Mouse (Mus musculus) MEL (cell line): ENCODE data around the gene Dyrk3. TPM values are rescaled to one million over a fixed set of nuclear protein-coding genes. Genes with fewer than 3 reads are reported as not detected.

ENCODE experiments used
- DNase-seq: peaks from one replicate; pipeline ENCODE4 v3.0.0; 2011; ENCODE audit warnings: low read depth, low spot score
- H3K27ac ChIP-seq: 2 replicates; pipeline ENCODE4 v1.5.1; 2012; ENCODE audit warnings: low read depth, mild to moderate bottlenecking, control low read depth, low read length, moderate library complexity; ENCODE audit not compliant: control insufficient read depth
- H3K27me3 ChIP-seq, 2 experiments: fragments of 150-350 bp in 1 of 2; sonication (generic) in 1 of 2; 2 replicates each; pipeline ENCODE4 v1.6.1; 2012; ENCODE audit warnings: low read length in 2 of 2, mild to moderate bottlenecking in 2 of 2, improper control_type of control experiment in 1 of 2, moderate library complexity in 1 of 2; ENCODE audit not compliant: insufficient read depth in 2 of 2, control insufficient read depth in 1 of 2
- H3K36me3 ChIP-seq, 2 experiments: 2 replicates each; pipeline ENCODE4 v1.6.1; 2012 to 2014; ENCODE audit warnings: low read length in 2 of 2, improper control_type of control experiment in 1 of 2, inconsistent platforms in 1 of 2, mild to moderate bottlenecking in 1 of 2; ENCODE audit not compliant: insufficient read depth in 2 of 2, control insufficient read depth in 1 of 2
- H3K4me1 ChIP-seq, 2 experiments: fragments of 150-350 bp in 1 of 2; sonication (generic) in 1 of 2; 2 replicates each; pipeline ENCODE4 v1.6.1; 2012; ENCODE audit warnings: low read length in 2 of 2, improper control_type of control experiment in 1 of 2, mild to moderate bottlenecking in 1 of 2; ENCODE audit not compliant: insufficient read depth in 2 of 2, control insufficient read depth in 1 of 2
- H3K4me3 ChIP-seq, 2 experiments: fragments of 150-350 bp in 1 of 2; sonication (generic) in 1 of 2; 2 replicates each; pipeline ENCODE4 v1.5.1; 2012; ENCODE audit warnings: low read depth in 2 of 2, low read length in 2 of 2, mild to moderate bottlenecking in 2 of 2, moderate library complexity in 2 of 2, control low read depth in 1 of 2, improper control_type of control experiment in 1 of 2; ENCODE audit not compliant: control insufficient read depth in 1 of 2, insufficient read depth in 1 of 2
- H3K79me2 ChIP-seq: 2 replicates; pipeline ENCODE4 v1.6.1; 2012; ENCODE audit warnings: mild to moderate bottlenecking, low read length, moderate library complexity; ENCODE audit not compliant: control insufficient read depth, poor library complexity, insufficient read depth
- H3K9ac ChIP-seq: 2 replicates; pipeline ENCODE4 v1.6.1; 2012; ENCODE audit warnings: low read depth, mild to moderate bottlenecking, control low read depth, low read length, moderate library complexity; ENCODE audit not compliant: control insufficient read depth, poor library complexity, severe bottlenecking
- H3K9me3 ChIP-seq: fragments of 150-350 bp; sonication (generic); replicated peaks from 2 replicates; pipeline ENCODE4 v1.6.1; 2012; ENCODE audit warnings: mild to moderate bottlenecking, low read length, improper control_type of control experiment, moderate library complexity; ENCODE audit not compliant: insufficient read depth
- CHD2 ChIP-seq: IDR thresholded peaks from 2 replicates; pipeline ENCODE4 v1.6.1; 2011; ENCODE audit warnings: low read length, improper control_type of control experiment
- ELF1 ChIP-seq: IDR thresholded peaks from 2 replicates; pipeline ENCODE4 v1.6.1; 2014; ENCODE audit warnings: low read depth, mild to moderate bottlenecking, inconsistent platforms, low read length, improper control_type of control experiment, moderate library complexity
- GABPA ChIP-seq: IDR thresholded peaks from 2 replicates; pipeline ENCODE4 v1.6.1; 2012; ENCODE audit warnings: low read depth, mild to moderate bottlenecking, inconsistent platforms, low read length, improper control_type of control experiment, moderate library complexity
- GATA1 ChIP-seq: IDR thresholded peaks from 2 replicates; pipeline ENCODE4 v1.6.1; 2011; ENCODE audit warnings: low read depth, low read length, improper control_type of control experiment
- HCFC1 ChIP-seq: IDR thresholded peaks from 2 replicates; pipeline ENCODE4 v1.6.1; 2012; ENCODE audit warnings: low read depth, mild to moderate bottlenecking, inconsistent platforms, low read length, improper control_type of control experiment, moderate library complexity
- MAFK ChIP-seq: IDR thresholded peaks from 2 replicates; pipeline ENCODE4 v1.6.1; 2011; ENCODE audit warnings: low read depth, mild to moderate bottlenecking, low read length, improper control_type of control experiment, borderline replicate concordance
- MYB ChIP-seq: IDR thresholded peaks from 2 replicates; pipeline ENCODE4 v1.6.1; 2011; ENCODE audit warnings: mild to moderate bottlenecking, low read depth, low read length, improper control_type of control experiment
- MYC ChIP-seq: IDR thresholded peaks from 2 replicates; pipeline ENCODE4 v1.6.1; 2011; ENCODE audit warnings: low read depth, mild to moderate bottlenecking, low read length, improper control_type of control experiment, moderate library complexity
- POLR2A ChIP-seq, 2 experiments: IDR thresholded peaks; 2 replicates each; pipeline ENCODE4 v1.6.1; 2011 to 2012; ENCODE audit warnings: low read length in 2 of 2, mild to moderate bottlenecking in 2 of 2, control low read depth in 1 of 2, improper control_type of control experiment in 1 of 2, low read depth in 1 of 2, moderate library complexity in 1 of 2; ENCODE audit not compliant: control insufficient read depth in 1 of 2, insufficient read depth in 1 of 2, poor library complexity in 1 of 2
- POLR2AphosphoS5 ChIP-seq: IDR thresholded peaks from 2 replicates; pipeline ENCODE4 v1.6.1; 2012; ENCODE audit warnings: low read depth, borderline replicate concordance, mild to moderate bottlenecking, inconsistent platforms, low read length, moderate library complexity, mixed read lengths
- RCOR1 ChIP-seq: IDR thresholded peaks from 2 replicates; pipeline ENCODE4 v1.6.1; 2012; ENCODE audit warnings: low read depth, mild to moderate bottlenecking, inconsistent platforms, low read length, improper control_type of control experiment
- SIN3A ChIP-seq: IDR thresholded peaks from 2 replicates; pipeline ENCODE4 v1.6.1; 2012; ENCODE audit warnings: low read length, improper control_type of control experiment, inconsistent platforms
- SMC3 ChIP-seq: IDR thresholded peaks from 2 replicates; pipeline ENCODE4 v1.6.1; 2011; ENCODE audit warnings: low read depth, low read length, improper control_type of control experiment
- TCF12 ChIP-seq: IDR thresholded peaks from 2 replicates; pipeline ENCODE4 v1.6.1; 2014; ENCODE audit warnings: low read depth, mild to moderate bottlenecking, inconsistent platforms, low read length, improper control_type of control experiment, moderate library complexity
- ZKSCAN1 ChIP-seq: IDR thresholded peaks from 2 replicates; pipeline ENCODE4 v1.6.1; 2012; ENCODE audit warnings: low read depth, mild to moderate bottlenecking, inconsistent platforms, low read length, improper control_type of control experiment, moderate library complexity
- polyA plus RNA-seq, 2 experiments: library from polyadenylated mRNA; stranded (reverse) in 1 of 2; unstranded in 1 of 2; fragments of >175 nt in 1 of 2; fragments of >200 nt in 1 of 2; gene quantifications; 2 replicates each; pipeline versions ENCODE4 v1.2.1 to v1.2.4; 2012; ENCODE audit warnings: low replicate concordance in 2 of 2, low read depth in 1 of 2; ENCODE audit not compliant: insufficient read length in 2 of 2, insufficient read depth in 1 of 2, missing spikeins in 1 of 2
- total RNA-seq: library from RNA; depleted of rRNA; stranded (reverse); fragments of 300-350 nt; gene quantifications from 2 replicates; pipeline ENCODE4 v1.2.3, GENCODE M21; 2012

The Dyrk3 gene
- total and polyA plus RNA-seq, 3 experiments: 8.6 to 11.8 TPM; not detected in 1

DNA sequence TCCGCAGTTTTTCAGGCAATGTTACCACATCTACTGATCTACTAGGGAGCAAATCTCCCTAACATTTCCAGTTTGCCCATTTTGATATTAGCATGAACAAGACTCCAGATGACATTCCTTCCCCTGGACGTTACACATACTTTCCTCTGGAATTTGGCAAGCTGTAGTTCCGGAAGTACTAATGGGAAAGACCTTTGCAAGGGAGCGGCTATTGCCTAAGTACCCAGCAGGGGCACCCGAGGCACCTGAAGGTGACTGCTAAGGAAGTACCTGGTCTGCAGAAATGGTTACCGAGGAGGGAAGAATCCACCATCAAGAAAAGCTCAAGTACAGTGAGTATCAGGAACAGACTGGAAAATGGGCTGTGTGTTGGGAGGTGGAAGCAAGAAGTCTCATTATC lies 25.6 kb downstream of the Dyrk3 start:
- no peak overlapping the region for H3K4me3 ChIP-seq
- no peaks in the 10 kb centered on the region for H3K9me3 ChIP-seq
- no peaks in the 10 kb centered on the region for H3K79me2 ChIP-seq
- H3K36me3 ChIP-seq: peaks cover 0 to 4% of the 10 kb centered on the region in 2 experiments; a peak in 1 of 4 replicates
- peaks cover 3 to 11% of the 10 kb centered on the region in 2 experiments for H3K4me1 ChIP-seq
- peaks cover 0 to 2% of the 10 kb centered on the region in 2 experiments; a peak in 2 of 4 replicates for H3K27me3 ChIP-seq
- no peak overlapping the region for H3K27ac ChIP-seq
- TF ChIP-seq SMC3 (no peak), CHD2 (no peak), MYB (no peak), GABPA (no peak), POLR2AphosphoS5 (no peak), POLR2A (IDR thresholded peaks at IDR 0.05; ENCODE audit: control insufficient read depth in 1 of 2, insufficient read depth in 1 of 2, low read depth in 1 of 2, low read length in 2 of 2, poor library complexity in 1 of 2) (no peak), HCFC1 (no peak), RCOR1 (no peak), ELF1 (no peak), MYC (no peak), ZKSCAN1 (no peak), MAFK (no peak), TCF12 (no peak)
- H3K9ac ChIP-seq: no peak overlapping the region
- no peak for DNase-seq

DNA sequence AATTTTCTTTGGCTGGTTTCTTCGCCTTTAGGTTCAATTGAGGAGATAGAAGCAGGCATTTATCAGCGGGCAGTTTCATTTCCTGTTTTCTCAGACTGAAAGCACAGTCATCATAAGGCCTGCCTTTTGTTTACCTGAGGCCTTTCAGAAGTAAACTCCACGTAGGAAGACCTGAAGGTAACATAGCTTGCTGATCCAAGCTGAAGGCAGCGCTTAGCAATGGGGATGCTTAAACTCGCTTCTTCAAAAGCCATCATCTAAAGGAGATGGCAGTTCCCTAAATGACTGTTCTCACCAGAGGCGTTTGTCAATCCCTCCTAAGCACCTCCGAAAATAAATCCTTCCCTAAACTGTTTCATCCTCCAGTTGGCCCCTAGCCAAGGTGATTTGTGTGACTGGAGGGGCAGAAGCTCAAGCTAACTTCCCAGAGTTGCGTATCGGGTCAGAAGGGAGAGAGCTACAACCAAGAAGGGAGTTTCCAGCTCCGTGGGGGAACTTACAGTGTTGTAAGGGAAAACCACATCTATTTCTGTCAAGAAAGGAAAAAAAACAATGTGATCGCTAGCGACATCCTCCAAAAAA lies 27.5 kb downstream of the Dyrk3 start:
- Histone ChIP-seq H3K9ac (no peak overlapping the region), H3K36me3 (peaks cover 0 to 4% of the 10 kb centered on the region in 2 experiments; a peak in 1 of 4 replicates), H3K4me3 (no peak overlapping the region), H3K9me3 (no peaks in the 10 kb centered on the region), H3K27me3 (peaks cover 0 to 2% of the 10 kb centered on the region in 2 experiments; a peak in 2 of 4 replicates), H3K79me2 (no peaks in the 10 kb centered on the region), H3K27ac (no peak overlapping the region), H3K4me1 (peaks cover 3 to 11% of the 10 kb centered on the region in 2 experiments)
- DNase-seq: peak; percentile 39
- TF ChIP-seq SIN3A (0 out of 2 replicates have a peak, but pooled peaks have one; percentile 21), GATA1 (peak; percentile 43; the same call in 1 of the 2 replicates), MYB (no peak), CHD2 (no peak)
